Mouse (Mus musculus) ES-Bruce4 (cell line): ENCODE measurements at regions not wholly inside any gene's neighbourhood (a gene's known extent, or its start where the extent isn't known, plus 50 kb on each side); places are given as distances from the start of the nearest gene placed in this dataset.

Experiments
- EP300 ChIP-seq: IDR thresholded peaks from 2 replicates; pipeline ENCODE4 v1.6.1; 2011; ENCODE audit warnings: low read depth, low read length; ENCODE audit not compliant: insufficient read depth
- POLR2A ChIP-seq: IDR thresholded peaks from one replicate; pipeline ENCODE4 v1.8.1; 2011; ENCODE audit warnings: low read length; ENCODE audit not compliant: insufficient read depth

GRCm38 (mm10) chr16:7951616-7952015, 473.3 kb downstream of the Tmem114 start:
- TF ChIP-seq POLR2A, result no peak
- no peak for TF ChIP-seq EP300
